8 mouse cellular contexts compared by ENCODE assay signal in the genomic region with DNA sequence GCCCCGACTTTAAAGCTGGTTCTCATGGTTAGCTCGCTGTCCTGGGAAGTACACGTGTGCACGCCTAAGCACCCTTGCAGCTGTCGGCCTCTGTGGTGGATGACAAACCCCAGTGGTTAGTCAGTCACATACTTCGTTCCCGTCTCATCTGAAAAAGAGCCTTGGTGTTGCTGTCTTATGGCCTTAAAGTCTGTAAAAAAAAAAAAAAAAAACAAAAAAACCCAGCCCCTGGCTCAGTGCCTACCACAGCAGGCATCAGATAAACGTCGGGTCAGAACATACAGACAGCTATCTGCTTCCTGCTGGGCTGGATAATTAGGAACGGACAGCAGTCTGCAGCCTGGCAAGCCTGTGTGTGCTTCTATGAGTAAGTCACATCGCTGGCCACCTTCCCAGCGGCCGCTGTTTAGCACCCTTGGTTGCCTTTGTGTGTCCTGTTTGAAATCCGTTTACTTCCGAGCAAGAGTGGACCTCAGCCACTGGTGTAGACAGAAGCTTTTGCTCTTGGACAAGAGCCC. TPM values are rescaled to one million over a fixed set of nuclear protein-coding genes. Genes with fewer than 3 reads are reported as not detected.
DNase-seq lines count a peak whose midpoint lies in the region; ATAC-seq lines count a peak whose summit lies in the region.

No protein-coding gene starts in this region.

- H3K27ac ChIP-seq in neural tube, embryonic 15.5 days (replicated peaks) = peak overlapping the region; percentile 43; the same call in 1 of the 2 replicates

- peak; percentile 8; the same call in 1 of the 2 replicates for ATAC-seq in neural tube, embryonic 15.5 days (ENCODE audit: low FRiP score)

- peaks cover 17% of the 10 kb centered on the region for H3K4me1 ChIP-seq in neural tube, embryonic 15.5 days

- H3K27me3 ChIP-seq in neural tube, embryonic 15.5 days (replicated peaks) = no peaks in the 10 kb centered on the region

- peaks cover 28% of the 10 kb centered on the region for H3K36me3 ChIP-seq in neural tube, embryonic 15.5 days

- no peaks in the 10 kb centered on the region for H3K9me3 ChIP-seq in neural tube, embryonic 15.5 days (replicated peaks)

- WGBS in neural tube, embryonic 15.5 days = 39% methylated on average over 15 of the region's 15 CpGs

- H3K4me3 ChIP-seq in neural tube, embryonic 15.5 days (replicated peaks) = no peak overlapping the region

- peak; percentile 18 for DNase-seq in layer of hippocampus, adult 9-11 months
- DNase-seq in layer of hippocampus, adult 9-10 months (ENCODE audit: low spot score) = no peak
- DNase-seq in NIH3T3 (ENCODE audit: low read depth) = peak; percentile 97
- DNase-seq in cerebellum, postnatal 14 days = peak; percentile 65 to 69
- DNase-seq in heart, postnatal 25 days (ENCODE audit: low spot score) = peak; percentile 33
- DNase-seq in left cerebral cortex, adult 9 months (ENCODE audit: low spot score in 2 of 2) = no peak
- DNase-seq in urinary bladder, adult 2 months (ENCODE audit: low spot score) = no peak

- no peak overlapping the region for H3K4me2 ChIP-seq in neural tube, embryonic 15.5 days

- intact Hi-C loops in heart, postnatal 25 days (cut with DNase I) = no loop called here

- H3K9ac ChIP-seq in neural tube, embryonic 15.5 days (replicated peaks) = no peak overlapping the region

RNA-seq across cellular contexts. Expression of gene Ak2, which starts 19.9 kb away (rescaled TPM):
- 10 to 100 TPM; 72.9 to 73.9 TPM for total RNA-seq in heart, postnatal 25 days (2021)
- 90.2 and 120 TPM in 2 replicates for polyA plus RNA-seq in neural tube, embryonic 15.5 days (2015; fragmentation: Nextera tagmentation; extraction: Ambion mirVana)
- polyA plus RNA-seq in urinary bladder, adult 2 months (2012; rRNA removed) = 59.2 and 75.5 TPM in 2 replicates

RNA-seq across cellular contexts. Expression of gene Rnf19b, which starts 46.4 kb away (rescaled TPM):
- 10 to 100 TPM; 21.8 to 21.9 TPM for total RNA-seq in heart, postnatal 25 days (2021)
- polyA plus RNA-seq in neural tube, embryonic 15.5 days (2015; fragmentation: Nextera tagmentation; extraction: Ambion mirVana) = 29.9 and 34.5 TPM in 2 replicates
- 25.9 and 28.9 TPM in 2 replicates for polyA plus RNA-seq in urinary bladder, adult 2 months (2012; rRNA removed)

RNA-seq across cellular contexts. Expression of gene Azin2, which starts 49.4 kb away (rescaled TPM):
- 1 to 10 TPM; 2.1 to 3.2 TPM for total RNA-seq in heart, postnatal 25 days (2021)
- polyA plus RNA-seq in neural tube, embryonic 15.5 days (2015; fragmentation: Nextera tagmentation; extraction: Ambion mirVana) = 20.3 and 20.7 TPM in 2 replicates
- polyA plus RNA-seq in urinary bladder, adult 2 months (2012; rRNA removed) = 18.8 and 18.9 TPM in 2 replicates

Comparison
In these comparisons a context has a peak if more than half of its experiments do, and no peak if none do; other contexts are left out.
1. DNase-seq: peak in layer of hippocampus, adult 9-11 months (single experiment), NIH3T3 (single experiment), cerebellum, postnatal 14 days (2 of 2) and heart, postnatal 25 days (single experiment); none in layer of hippocampus, adult 9-10 months (single experiment), left cerebral cortex, adult 9 months (0 of 2) and urinary bladder, adult 2 months (single experiment).